Mouse (Mus musculus) megakaryocyte, embryonic 14.5 days (primary cell): Measurements from ENCODE around the gene Abtb2.

Source experiments
- FLI1 ChIP-seq: IDR thresholded peaks from 2 replicates; pipeline ENCODE4 v1.6.1; 2012; ENCODE audit warnings: low read length, inconsistent platforms, mixed read lengths
- GATA1 ChIP-seq: IDR thresholded peaks from 3 replicates; pipeline ENCODE4 v1.6.1; 2012; ENCODE audit warnings: mixed read lengths, low read length, inconsistent platforms, borderline replicate concordance

GRCm38 (mm10) chr2:103590645-103591044, 24.5 kb downstream of the Abtb2 start:
- TF ChIP-seq GATA1 (no peak), FLI1 (no peak)
